Mouse (Mus musculus) lung, postnatal 0 days (tissue): ENCODE measurements around the gene Ptpn3.

Experiments
- CTCF ChIP-seq: IDR thresholded peaks from 2 replicates; pipeline ENCODE4 v1.5.1; 2016; ENCODE audit warnings: antibody characterized with exemption, mild to moderate bottlenecking
- EP300 ChIP-seq: IDR thresholded peaks from 2 replicates; pipeline ENCODE4 v1.6.1; 2016; ENCODE audit warnings: antibody characterized with exemption, mild to moderate bottlenecking, control low read depth

GRCm38 (mm10) chr4:57164578-57165210 is 136.9 kb downstream of the Ptpn3 start:
- TF ChIP-seq CTCF (no peak), EP300 (no peak)
